In the genomic region with DNA sequence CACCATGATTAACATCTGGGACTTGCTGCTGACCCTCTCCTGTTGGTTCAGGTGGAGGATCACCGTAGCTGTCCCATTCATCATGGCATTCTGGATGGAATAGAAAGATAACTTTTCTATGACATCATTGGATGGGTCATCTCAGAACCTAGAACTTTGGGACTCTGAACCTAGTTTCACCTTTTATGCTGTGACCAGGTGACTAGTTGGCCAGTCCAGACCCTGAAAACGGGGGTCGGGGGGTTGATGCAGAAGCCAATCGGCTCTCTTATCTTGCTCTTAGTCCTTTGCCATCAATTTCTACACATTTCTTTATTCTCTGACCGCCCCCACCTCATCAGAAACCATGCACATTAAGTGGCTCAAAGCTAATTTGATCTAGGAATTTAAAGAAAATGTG, we compare ENCODE assay signal across 25 mouse cellular contexts. TPM values are rescaled to one million over a fixed set of nuclear protein-coding genes. Genes with fewer than 3 reads are reported as not detected.
DNase-seq lines count a peak whose midpoint lies in the region; TF ChIP-seq lines count a peak whose summit lies in the region.
"Had no signal": no experiment of that assay in that cellular context is flagged by ENCODE, and none has a peak within 500 bp of the region (broad histone marks: within the 10 kb centered on the region; RNA-seq: fewer than 3 reads in every experiment).

A gene (minus strand): TSS at position 101 of the 400 bp plus-strand sequence.

- DNase-seq in heart, adult 11 months: peak; percentile 30
- no peak for DNase-seq in heart, adult 2 months
- DNase-seq in testis, postnatal 14 days (ENCODE audit: low spot score): no peak
- DNase-seq: adrenal gland, adult 2 months; adrenal gland, adult 8-10 months; adrenal gland, postnatal 10 days; adrenal gland, postnatal 14 days; adrenal gland, postnatal 25 days; adrenal gland, postnatal 36 days; B cell, adult 2 months; cerebellum, adult 11 months; cerebellum, adult 11-12 months; cerebellum, adult 18-20 months had no signal

- no peak for TF ChIP-seq EP300 in heart, adult 2 months (IDR thresholded peaks at IDR 0.05; ENCODE audit: insufficient read depth, low read depth, low read length)

- no peak for TF ChIP-seq POLR2A in heart, adult 2 months (IDR thresholded peaks at IDR 0.05; ENCODE audit: insufficient read depth, low read depth, low read length)
- no peak; the same call in 1 of the 2 replicates for TF ChIP-seq POLR2A in testis, adult 2 months (IDR thresholded peaks at IDR 0.05; ENCODE audit: control insufficient read depth, low read depth, low read length)

- TF ChIP-seq CTCF in heart, adult 2 months (IDR thresholded peaks at IDR 0.05): no peak
- no peak for TF ChIP-seq CTCF in testis, adult 2 months (IDR thresholded peaks at IDR 0.05; ENCODE audit: control insufficient read depth, insufficient read depth, insufficient replicate concordance, low read depth, low read length)

- H3K36me3 ChIP-seq in heart, adult 2 months (ENCODE audit: control insufficient read depth, insufficient read depth, low read length): no peaks in the 10 kb centered on the region
- H3K36me3 ChIP-seq in testis, adult 2 months (ENCODE audit: control insufficient read depth, insufficient read depth, low read length): no peaks in the 10 kb centered on the region
- H3K36me3 ChIP-seq: G1E had no signal

- H3K4me3 ChIP-seq in heart, adult 2 months: no peak within 1 kb of the TSS
- H3K4me3 ChIP-seq in testis, adult 2 months (ENCODE audit: control insufficient read depth, low read depth, low read length): peak within 1 kb of the TSS; percentile 74

- WGBS in heart, adult 2 months: 84% methylated on average over 5 of the region's 5 CpGs

- H3K4me1 ChIP-seq in heart, adult 2 months (ENCODE audit: control insufficient read depth, insufficient read depth, low read length): no peaks in the 10 kb centered on the region
- H3K4me1 ChIP-seq in testis, adult 2 months (ENCODE audit: control insufficient read depth, insufficient read depth, low read length): no peaks in the 10 kb centered on the region

- no peaks in the 10 kb centered on the region for H3K79me2 ChIP-seq in heart, adult 2 months (replicated peaks; ENCODE audit: control insufficient read depth, insufficient read depth, low read length)

- no peaks in the 10 kb centered on the region for H3K27me3 ChIP-seq in heart, adult 2 months (ENCODE audit: control insufficient read depth, insufficient read depth, low read length)
- no peaks in the 10 kb centered on the region for H3K27me3 ChIP-seq in testis, adult 2 months (ENCODE audit: control insufficient read depth, insufficient read depth, low read length)
- H3K27me3 ChIP-seq: CH12.LX, Patski had no signal

- H3K27ac ChIP-seq in heart, adult 2 months: no peak within 1 kb of the TSS
- H3K27ac ChIP-seq in testis, adult 2 months (ENCODE audit: control insufficient read depth, insufficient read depth, low read depth, low read length): no peak within 1 kb of the TSS

- H3K9ac ChIP-seq in heart, adult 2 months (ENCODE audit: low read depth, low read length): no peak within 1 kb of the TSS

- intact Hi-C loops in heart, adult 2 months (cut with DNase I): no loop called here

RNA-seq across cellular contexts. Expression of the gene that starts here (rescaled TPM):
- total RNA-seq in heart, adult 2 months (2021): not detected
- not detected in 2 replicates for polyA plus RNA-seq in heart, adult 2 months (2012; rRNA removed)
- 348 and 412 TPM in 2 replicates for polyA plus RNA-seq in testis, adult 2 months (2012; rRNA removed)
- total RNA-seq: adrenal gland, adult 18-20 months; adrenal gland, adult 2 months; adrenal gland, adult 8-10 months; adrenal gland, postnatal 10 days; adrenal gland, postnatal 14 days; adrenal gland, postnatal 25 days; adrenal gland, postnatal 36 days; adrenal gland, postnatal 4 days; CH12.LX; ES-E14; G1E; MEL had no signal
- polyA plus RNA-seq: activated CD4-positive, CD25-positive, alpha-beta regulatory T cell, adult 4 months; adrenal gland, adult 2 months; brain, embryonic 14.5 days; C2C12; CD4-positive, CD25-positive, alpha-beta regulatory T cell, adult 4 months; G1E; Patski had no signal

Comparison
In these comparisons a context has a peak if more than half of its experiments do, and no peak if none do; other contexts are left out.
1. RNA of the gene that starts here (polyA plus RNA-seq): 348 to 412 TPM in testis, adult 2 months; not detected in heart, adult 2 months; every median in the first group is over 100 times any median in the second.